Mouse (Mus musculus): ENCODE data around the gene Gpr157. TPM values are rescaled to one million over a fixed set of nuclear protein-coding genes. Genes with fewer than 3 reads are reported as not detected.

Gene Gpr157
- total RNA-seq, 2 experiments from 2014 or later = 0.75 to 1.3 TPM

- intact Hi-C loops (cut with DNase I) = loop anchor here (5.0 kb wide), 1 partner anchor 291 kb away; no protein-coding TSS in a partner anchor
- DNase-seq (ENCODE audit: low spot score in 2 of 2) = no peak
These were observed 10.7 kb downstream of the Gpr157 start for GRCm38 (mm10) chr4:150097847-150098246.

DNA sequence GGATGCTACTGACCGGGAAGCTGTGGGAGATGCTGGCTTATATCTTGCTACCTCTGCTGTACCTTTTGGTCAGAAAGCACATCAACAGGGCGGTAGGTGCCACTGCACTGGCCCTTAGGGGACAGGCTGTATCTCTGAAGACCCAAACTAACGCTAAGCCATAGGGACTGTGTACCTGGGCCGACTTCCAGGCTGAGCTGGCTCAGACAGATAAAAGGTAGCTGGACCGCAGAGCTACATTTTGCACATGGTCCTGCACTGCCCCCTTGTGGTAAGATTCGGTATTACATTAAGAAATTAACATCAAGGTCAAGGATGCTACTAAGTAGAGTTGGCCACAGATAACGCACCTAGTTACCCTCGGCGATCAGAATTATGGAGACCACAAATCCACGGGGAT, 11.7 kb downstream of the Gpr157 start:
- intact Hi-C loops (cut with DNase I) = loop anchor here (1.0 to 5.0 kb wide), 2 partner anchors 64 to 292 kb away; no protein-coding TSS in a partner anchor
- peak; percentile 80 to 81 for DNase-seq (ENCODE audit: low spot score in 2 of 2)

- intact Hi-C loops (cut with DNase I) = no loop called here
- DNase-seq (ENCODE audit: low spot score in 2 of 2) = no peak
These were observed 15.7 kb downstream of the Gpr157 start for GRCm38 (mm10) chr4:150102822-150103221.

GRCm38 (mm10) chr4:150105671-150106070, 18.5 kb downstream of the Gpr157 start:
- DNase-seq (ENCODE audit: low spot score in 2 of 2) = no peak
- intact Hi-C loops (cut with DNase I) = no loop called here

DNA sequence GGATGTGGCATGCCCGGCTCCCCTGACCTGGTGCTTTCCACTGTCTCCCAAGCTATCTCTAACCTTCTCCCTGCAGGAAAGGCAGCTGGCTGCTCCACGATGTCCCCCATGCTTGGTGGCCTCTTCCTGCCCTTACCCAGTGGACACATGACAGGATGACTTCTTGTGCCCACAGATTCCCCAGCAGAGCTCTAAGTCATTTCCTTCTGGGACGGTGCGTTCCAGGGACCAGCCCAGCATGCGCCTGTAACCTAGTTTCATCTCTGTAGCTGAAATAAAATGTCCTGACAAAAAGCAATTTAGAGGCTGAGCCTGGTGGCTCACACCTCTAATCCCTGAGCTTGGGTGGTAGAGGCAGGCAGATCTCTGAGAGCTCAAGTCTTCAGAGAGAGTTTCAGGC, 19.5 kb downstream of the Gpr157 start:
- no peak for DNase-seq (ENCODE audit: low spot score in 2 of 2)
- intact Hi-C loops (cut with DNase I) = no loop called here

DNA sequence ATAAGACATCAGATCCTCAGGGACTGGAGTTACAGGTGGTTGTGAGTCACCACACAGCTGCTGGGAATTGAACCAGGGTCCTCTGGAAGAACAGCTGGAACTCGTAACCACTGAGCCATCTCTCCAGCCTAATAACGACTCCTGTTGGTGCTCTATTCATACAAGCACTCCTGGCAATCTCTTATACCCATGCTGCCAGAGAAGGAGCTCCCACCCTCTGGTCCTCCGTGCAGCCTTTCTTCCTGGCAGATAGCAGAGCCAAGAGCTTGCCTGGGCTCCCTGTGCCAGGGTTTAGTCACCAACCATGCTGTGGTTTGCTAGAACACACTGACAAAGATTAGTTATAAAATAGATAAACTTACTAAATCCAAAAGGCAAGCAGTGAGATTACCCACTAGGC, 22.5 kb downstream of the Gpr157 start:
- peak in 1 of 2 experiments; percentile 22 for DNase-seq (ENCODE audit: low spot score in 2 of 2)
- intact Hi-C loops (cut with DNase I) = no loop called here

DNA sequence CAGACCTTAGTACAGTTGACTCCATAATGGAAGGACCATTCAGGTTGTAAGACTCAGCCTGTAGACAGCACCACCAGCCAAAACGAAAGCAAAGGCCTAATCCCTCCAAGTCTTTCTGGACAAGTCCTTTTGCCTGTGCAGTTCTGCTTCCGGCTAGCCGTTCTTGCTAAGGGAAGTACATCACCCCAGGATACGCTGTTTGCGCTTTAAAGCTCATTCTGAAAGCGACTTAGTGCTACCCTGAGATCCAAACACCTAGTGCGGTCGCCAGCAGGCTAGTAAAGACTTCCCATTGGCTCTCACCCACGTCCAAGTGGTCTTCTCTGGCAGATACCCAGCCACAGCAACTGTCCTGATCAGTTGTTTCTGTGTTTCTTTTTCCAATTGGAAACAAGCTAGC, 23.2 kb downstream of the Gpr157 start:
- intact Hi-C loops (cut with DNase I) = no loop called here
- no peak for DNase-seq (ENCODE audit: low spot score in 2 of 2)

GRCm38 (mm10) chr4:150112867-150113266, 25.7 kb downstream of the Gpr157 start:
- peak; percentile 77 to 78 for DNase-seq (ENCODE audit: low spot score in 2 of 2)
- intact Hi-C loops (cut with DNase I) = no loop called here

GRCm38 (mm10) chr4:150114505-150115061, 27.4 kb downstream of the Gpr157 start:
- intact Hi-C loops (cut with DNase I) = no loop called here
- no peak for DNase-seq (ENCODE audit: low spot score in 2 of 2)

GRCm38 (mm10) chr4:150117311-150117710, 30.1 kb downstream of the Gpr157 start:
- DNase-seq (ENCODE audit: low spot score in 2 of 2) = peak; percentile 33 to 49
- intact Hi-C loops (cut with DNase I) = no loop called here

DNA sequence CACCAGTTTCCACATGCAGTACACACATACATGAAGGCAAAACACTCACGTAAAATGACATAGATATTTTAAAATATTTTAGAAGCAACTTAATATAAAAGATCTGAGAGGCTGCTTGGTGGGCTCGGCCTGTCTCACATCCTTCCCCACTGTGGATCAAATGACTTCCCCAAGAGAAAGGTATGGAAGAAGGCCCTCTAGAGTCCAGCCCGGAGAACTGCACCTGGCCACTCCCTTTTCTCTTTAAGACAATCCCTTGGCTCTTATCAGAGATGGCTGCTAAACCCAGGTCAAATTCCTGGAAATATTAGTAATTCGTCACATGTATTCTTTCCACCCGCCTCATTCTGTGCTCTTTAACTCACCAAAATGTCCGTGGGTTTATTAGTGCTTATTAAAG, 31.0 kb downstream of the Gpr157 start:
- intact Hi-C loops (cut with DNase I) = no loop called here
- DNase-seq (ENCODE audit: low spot score in 2 of 2) = no peak

- intact Hi-C loops (cut with DNase I) = no loop called here
- no peak for DNase-seq (ENCODE audit: low spot score in 2 of 2)
These were observed 31.9 kb downstream of the Gpr157 start, which contains the start of gene Slc2a5 for GRCm38 (mm10) chr4:150119055-150119454. TSS of gene Slc2a5 (plus strand) at chr4:150119283.

DNA sequence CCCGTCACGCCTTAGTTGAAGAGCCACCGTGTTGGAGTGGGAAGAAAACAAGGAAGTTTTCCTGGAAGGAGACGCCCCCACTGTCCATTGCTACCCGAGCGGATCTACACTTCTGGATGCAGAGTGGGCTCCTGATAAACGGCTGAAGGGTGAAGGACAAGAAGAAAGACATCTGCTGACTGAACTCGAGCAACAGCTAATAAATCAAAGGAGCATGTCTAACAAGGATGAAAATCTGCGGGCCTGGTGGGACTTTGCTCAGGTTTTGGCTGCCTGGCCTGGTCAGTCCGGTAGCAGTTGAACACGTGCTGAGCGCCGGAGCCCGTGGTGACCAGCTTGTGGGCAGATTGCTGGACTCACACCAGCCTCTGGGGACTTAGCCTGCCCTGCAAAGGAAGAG, 32.5 kb downstream of the Gpr157 start:
- DNase-seq (ENCODE audit: low spot score in 2 of 2) = no peak
- intact Hi-C loops (cut with DNase I) = no loop called here

- intact Hi-C loops (cut with DNase I) = no loop called here
- peak in 1 of 2 experiments; percentile 30 for DNase-seq (ENCODE audit: low spot score in 2 of 2)
These were observed 33.1 kb downstream of the Gpr157 start for GRCm38 (mm10) chr4:150120173-150120833.

- intact Hi-C loops (cut with DNase I) = no loop called here
- no peak for DNase-seq (ENCODE audit: low spot score in 2 of 2)
These were observed 34.3 kb downstream of the Gpr157 start for GRCm38 (mm10) chr4:150121430-150121829.

DNA sequence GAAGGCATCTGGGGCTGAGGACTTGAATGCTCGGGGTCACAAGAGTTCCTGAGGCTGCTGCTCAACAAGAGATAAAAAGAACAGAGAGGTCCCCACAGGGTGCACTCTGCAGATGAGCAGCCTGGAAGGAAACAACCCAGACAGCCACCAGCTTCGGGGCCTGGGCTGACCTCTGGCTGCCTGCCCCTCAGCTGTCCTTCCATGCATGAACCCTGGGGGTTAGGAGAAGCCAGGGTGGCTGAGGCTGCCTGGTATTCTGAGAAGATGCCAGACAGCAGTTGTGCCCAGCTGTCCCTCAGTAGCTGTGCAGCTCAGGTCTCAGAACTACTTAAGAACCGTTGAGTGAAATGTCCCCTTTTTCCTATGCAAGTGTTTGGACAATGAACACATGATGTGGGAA, 35.3 kb downstream of the Gpr157 start:
- DNase-seq (ENCODE audit: low spot score in 2 of 2) = no peak
- intact Hi-C loops (cut with DNase I) = no loop called here

DNA sequence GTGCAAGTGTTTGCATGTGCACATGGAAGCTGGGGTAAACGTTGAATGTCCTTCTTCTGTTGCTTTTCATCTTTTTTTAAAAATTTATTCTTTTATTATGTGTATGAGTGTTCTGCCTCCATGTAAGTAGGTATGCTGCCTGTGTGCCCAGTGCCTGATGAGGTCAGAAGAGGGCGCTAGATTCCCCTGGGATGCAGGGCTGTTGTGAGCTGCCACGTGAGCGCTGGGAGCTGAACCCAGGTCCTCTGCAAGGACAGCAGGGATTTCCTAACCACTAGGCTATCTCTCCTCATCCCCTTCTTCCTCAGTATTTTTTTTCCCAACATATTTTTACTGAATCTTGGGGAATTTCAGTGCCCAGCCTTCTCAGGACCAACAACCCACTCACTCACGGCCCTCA, 39.2 kb downstream of the Gpr157 start:
- intact Hi-C loops (cut with DNase I) = no loop called here
- DNase-seq (ENCODE audit: low spot score in 2 of 2) = no peak

- intact Hi-C loops (cut with DNase I) = no loop called here
- DNase-seq (ENCODE audit: low spot score in 2 of 2) = no peak
These were observed 40.7 kb downstream of the Gpr157 start for GRCm38 (mm10) chr4:150127894-150128293.

DNA sequence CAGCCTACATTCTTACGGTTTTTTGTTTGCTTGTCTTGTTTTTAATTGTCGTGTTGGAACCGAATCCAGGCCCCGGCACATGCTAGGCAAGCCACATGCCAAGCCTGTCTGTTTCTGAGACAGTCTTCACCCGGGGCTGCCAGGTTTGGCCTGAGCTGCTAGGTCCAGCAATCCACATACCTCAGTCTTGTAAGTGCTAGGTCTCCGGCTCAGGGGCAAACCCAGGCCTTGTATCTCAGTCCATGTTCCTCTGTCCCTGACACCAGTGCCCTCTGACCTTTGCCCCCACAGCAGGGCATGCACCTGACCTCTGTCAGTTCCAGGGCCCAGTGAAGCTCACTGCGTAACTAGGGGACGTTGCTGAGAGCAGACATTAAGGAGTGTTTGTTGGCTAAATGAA, 41.4 kb downstream of the Gpr157 start:
- intact Hi-C loops (cut with DNase I) = no loop called here
- no peak for DNase-seq (ENCODE audit: low spot score in 2 of 2)

- no peak for DNase-seq (ENCODE audit: low spot score in 2 of 2)
- intact Hi-C loops (cut with DNase I) = no loop called here
These were observed 43.5 kb downstream of the Gpr157 start for GRCm38 (mm10) chr4:150130661-150131060.

GRCm38 (mm10) chr4:150132692-150133271, 45.6 kb downstream of the Gpr157 start:
- intact Hi-C loops (cut with DNase I) = no loop called here
- DNase-seq (ENCODE audit: low spot score in 2 of 2) = no peak
